Mouse (Mus musculus): Measurements from ENCODE around the gene Cst7. TPM values are rescaled to one million over a fixed set of nuclear protein-coding genes. Genes with fewer than 3 reads are reported as not detected.

Gene Cst7
- polyA plus RNA-seq (2015; fragmentation: Nextera tagmentation; extraction: Ambion mirVana), result 3.8 and 5.6 TPM in 2 replicates

GRCm38 (mm10) chr2:150569847-150570590 is at the start of gene Cst7:
Gene Cst7 (plus strand): TSS chr2:150570415.

GRCm38 (mm10) chr2:150608087-150608799 is 38.0 kb downstream of the Cst7 start, which contains the start of gene Apmap:
Gene Apmap (minus strand): TSS chr2:150608567.

Other genes starting within 250 kb of the Cst7 start
- gene Gm10130, start 246.7 kb upstream of the Cst7 start, polyA plus RNA-seq (2015; fragmentation: Nextera tagmentation; extraction: Ambion mirVana), result 1.3 and 1.4 TPM in 2 replicates
- 2.3 and 3.3 TPM in 2 replicates for gene 3300002I08Rik, start 207.7 kb upstream of the Cst7 start, polyA plus RNA-seq (2015; fragmentation: Nextera tagmentation; extraction: Ambion mirVana)
- 2.4 and 2.8 TPM in 2 replicates for gene Zfp442, start 118.9 kb upstream of the Cst7 start, polyA plus RNA-seq (2015; fragmentation: Nextera tagmentation; extraction: Ambion mirVana)
- gene Zfp345, start 85.3 kb upstream of the Cst7 start, polyA plus RNA-seq (2015; fragmentation: Nextera tagmentation; extraction: Ambion mirVana), result 0.06 TPM in 1 of 2 replicates, not detected in the other
- 27.1 and 85.5 TPM in 2 replicates for gene Apmap, start 38.2 kb downstream of the Cst7 start, polyA plus RNA-seq (2015; fragmentation: Nextera tagmentation; extraction: Ambion mirVana)
- gene Acss1, start 98.1 kb downstream of the Cst7 start, polyA plus RNA-seq (2015; fragmentation: Nextera tagmentation; extraction: Ambion mirVana), result 10.9 and 12.9 TPM in 2 replicates
- not detected in 2 replicates for gene Vsx1, start 118.9 kb downstream of the Cst7 start, polyA plus RNA-seq (2015; fragmentation: Nextera tagmentation; extraction: Ambion mirVana)
- gene Entpd6, start 178.6 kb downstream of the Cst7 start, polyA plus RNA-seq (2015; fragmentation: Nextera tagmentation; extraction: Ambion mirVana), result 10.3 and 16.7 TPM in 2 replicates
- 19.2 and 29.4 TPM in 2 replicates for gene Pygb, start 216.3 kb downstream of the Cst7 start, polyA plus RNA-seq (2015; fragmentation: Nextera tagmentation; extraction: Ambion mirVana)

Measured in skeletal muscle tissue, postnatal 0 days (tissue).